Mouse (Mus musculus) thymus, postnatal 36 days (tissue): ENCODE measurements around the gene Hcn3.

Experiments
- DNase-seq, 2 experiments: peaks; one replicate each; pipeline ENCODE4 v3.0.0; 2022; ENCODE audit warnings: mixed read lengths in 2 of 2

The Hcn3 gene

DNA sequence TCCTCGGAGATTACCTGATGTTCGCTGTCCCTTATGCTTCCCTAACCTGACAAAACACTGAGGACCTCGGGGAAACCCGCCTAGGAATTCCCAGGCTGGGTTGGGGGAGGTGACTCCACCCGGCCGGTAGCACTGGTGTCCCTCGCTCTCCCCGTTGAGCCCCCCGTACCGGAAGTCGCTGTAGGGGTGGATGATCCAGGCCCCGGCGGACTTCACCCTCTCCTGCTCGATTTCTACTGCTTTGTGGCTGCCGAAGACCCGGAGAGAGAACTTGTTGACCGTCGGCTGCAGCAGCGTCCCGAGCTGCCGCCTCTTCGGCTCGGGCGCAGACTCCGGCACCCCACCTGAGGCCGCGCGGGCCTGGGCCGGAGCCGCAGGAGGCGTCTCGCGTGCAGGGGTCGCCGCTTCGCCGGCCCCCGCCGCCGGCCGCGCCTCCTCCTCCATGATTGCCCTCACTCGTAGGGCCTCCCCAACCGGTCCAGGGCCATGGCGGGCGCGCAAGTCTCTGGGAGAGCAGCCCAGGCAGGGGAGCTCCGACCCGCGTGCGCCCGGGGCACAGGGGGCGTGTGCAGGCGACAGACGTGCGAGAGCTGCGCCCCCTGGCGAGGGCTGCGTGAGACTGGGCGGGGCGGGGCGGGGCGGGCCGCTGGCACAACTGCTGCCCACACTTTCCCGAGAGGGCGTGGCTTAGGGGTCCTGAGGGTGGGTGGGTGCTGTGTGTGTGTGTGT lies at the start of gene Hcn3:
Hcn3 (minus strand) TSS at position 581 of the 729 bp plus-strand sequence.
- DNase-seq = peak; percentile 78 to 82

GRCm38 (mm10) chr3:89209731-89210130 lies 49.7 kb upstream of the Hcn3 start:
- no peak for DNase-seq

GRCm38 (mm10) chr3:89208736-89209135 lies 48.7 kb upstream of the Hcn3 start:
- DNase-seq = no peak

- DNase-seq = no peak
Measured at GRCm38 (mm10) chr3:89208075-89208657, 48.2 kb upstream of the Hcn3 start.

GRCm38 (mm10) chr3:89206695-89207094 lies 46.7 kb upstream of the Hcn3 start:
- DNase-seq = no peak

GRCm38 (mm10) chr3:89206079-89206478 lies 46.1 kb upstream of the Hcn3 start:
- DNase-seq = no peak

GRCm38 (mm10) chr3:89203142-89203514 lies 43.1 kb upstream of the Hcn3 start:
- DNase-seq = no peak

GRCm38 (mm10) chr3:89202253-89203141 lies 42.5 kb upstream of the Hcn3 start, which contains the start of gene Gba:
TSS of gene Gba (plus strand) at chr3:89202928.
- DNase-seq = peak; percentile 82

DNA sequence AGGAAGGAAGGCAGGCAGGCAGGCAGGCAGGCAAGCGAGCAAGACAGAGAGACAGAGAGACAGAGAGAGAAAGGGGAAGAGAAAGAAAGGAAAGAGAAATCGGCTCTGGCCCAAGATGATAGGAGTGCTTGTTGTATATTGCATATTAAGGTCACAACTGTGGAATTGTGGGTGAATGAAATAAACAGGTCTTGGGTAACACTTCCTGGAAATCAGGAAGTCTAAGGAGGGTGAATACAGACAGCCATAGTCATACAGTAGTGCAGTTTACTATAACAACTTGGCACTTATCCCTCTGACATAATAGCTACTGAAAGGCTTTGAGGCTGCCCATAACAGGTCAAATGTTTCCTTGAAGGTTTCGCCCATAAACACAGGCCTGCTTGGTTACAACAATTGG lies 39.8 kb upstream of the Hcn3 start:
- DNase-seq = no peak

GRCm38 (mm10) chr3:89195979-89196877 lies 36.2 kb upstream of the Hcn3 start:
- peak; percentile 90 to 95 for DNase-seq

DNA sequence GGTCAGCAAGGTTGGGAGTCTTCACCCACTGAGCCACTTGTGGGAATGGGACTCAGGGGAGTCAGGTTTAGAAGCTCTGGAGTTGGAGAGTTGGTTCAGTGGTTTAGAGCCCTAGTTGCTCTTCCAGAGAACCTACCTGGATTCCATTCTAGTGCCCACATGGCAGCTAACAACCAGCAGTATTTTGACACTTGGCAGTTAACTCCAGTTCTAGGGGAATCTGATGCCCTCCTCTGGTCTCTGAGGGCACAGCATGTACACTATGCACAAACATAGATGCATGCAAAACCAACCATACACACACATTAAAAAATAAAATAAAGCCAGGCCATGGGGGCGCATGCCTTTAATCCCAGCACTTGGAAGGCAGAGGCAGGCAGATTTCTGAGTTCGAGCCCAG lies 33.9 kb upstream of the Hcn3 start:
- peak; percentile 68 to 69 for DNase-seq

DNA sequence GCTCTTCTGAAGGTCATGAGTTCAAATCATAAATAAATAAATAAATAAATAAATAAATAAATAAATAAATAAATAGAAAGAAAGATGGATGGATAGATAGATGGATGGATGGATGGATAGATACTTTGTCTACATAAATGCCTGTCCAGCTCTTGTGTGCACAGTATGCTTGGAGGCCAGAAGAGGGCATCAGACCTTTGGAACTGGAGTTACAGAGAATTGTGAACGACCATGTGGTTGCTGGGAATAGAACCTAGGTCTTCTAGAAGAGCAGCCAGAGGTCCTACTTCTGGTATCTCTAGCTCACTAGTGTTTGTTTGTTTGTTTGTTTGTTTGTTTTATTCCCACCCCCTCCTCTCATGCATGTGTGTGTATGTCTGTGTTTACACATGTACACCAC lies 33.4 kb upstream of the Hcn3 start:
- no peak for DNase-seq

DNA sequence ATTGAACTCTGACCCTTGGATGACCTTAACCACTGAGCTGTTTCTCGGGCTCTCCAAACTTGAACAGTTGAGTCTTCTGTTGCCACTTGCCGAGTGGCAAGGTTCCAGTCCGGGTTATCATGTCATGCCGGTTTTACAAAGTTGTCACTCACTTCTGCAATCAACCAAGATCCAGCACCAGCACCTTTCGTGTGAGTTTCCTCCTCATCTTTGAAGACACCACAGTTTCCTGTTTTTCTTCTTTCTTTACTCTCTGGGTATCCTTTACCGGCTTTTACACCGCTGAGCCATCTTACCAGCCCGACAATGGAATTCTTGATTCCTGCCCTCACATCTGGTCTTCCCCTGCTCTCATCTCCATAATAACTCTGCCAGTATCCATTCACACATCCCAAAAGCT lies 30.4 kb upstream of the Hcn3 start:
- peak; percentile 57 to 58 for DNase-seq

DNA sequence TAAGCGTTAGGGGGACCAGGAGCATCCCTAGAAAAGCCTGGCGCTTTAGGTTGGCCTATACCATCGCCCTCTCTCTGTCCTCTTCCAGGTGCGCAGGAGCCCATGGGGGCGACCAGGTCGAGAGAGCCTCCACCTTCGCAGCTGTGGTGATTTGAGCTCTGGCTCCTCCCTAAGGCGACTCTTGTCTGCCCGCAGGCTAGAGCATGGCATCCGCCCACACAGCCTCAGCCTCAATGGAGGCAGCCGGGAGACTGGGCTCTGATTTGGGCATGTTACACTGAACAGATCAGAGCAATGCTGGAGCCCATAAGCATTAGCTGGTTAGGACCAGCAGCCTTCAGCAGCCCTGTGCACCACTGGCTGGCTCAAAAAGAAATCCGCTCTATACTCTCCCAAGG lies 28.5 kb upstream of the Hcn3 start:
- peak; percentile 67 to 74 for DNase-seq

GRCm38 (mm10) chr3:89187690-89188477 lies 27.9 kb upstream of the Hcn3 start:
- peak; percentile 71 to 75 for DNase-seq

DNA sequence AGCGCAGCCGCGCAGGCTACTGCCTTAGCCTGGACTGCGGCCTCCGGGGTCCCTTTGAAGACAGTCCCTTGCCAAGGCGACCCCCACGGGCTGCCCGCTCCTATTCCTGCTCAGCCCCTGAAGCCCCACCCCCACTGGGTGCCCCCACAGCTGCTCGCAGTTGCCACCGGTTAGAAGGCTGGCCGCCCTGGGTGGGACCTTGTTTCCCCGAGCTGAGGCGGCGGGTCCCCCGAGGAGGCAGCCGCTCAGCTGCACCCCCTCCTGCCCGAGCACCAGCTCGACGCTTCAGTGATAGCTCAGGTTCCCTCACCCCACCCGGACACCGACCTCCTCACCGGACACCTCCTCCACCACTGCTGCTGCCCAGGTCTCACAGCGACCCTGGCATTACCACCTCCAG lies 27.2 kb upstream of the Hcn3 start:
- DNase-seq = peak; percentile 77 to 88

GRCm38 (mm10) chr3:89183959-89184315 lies 23.9 kb upstream of the Hcn3 start:
- no peak for DNase-seq

DNA sequence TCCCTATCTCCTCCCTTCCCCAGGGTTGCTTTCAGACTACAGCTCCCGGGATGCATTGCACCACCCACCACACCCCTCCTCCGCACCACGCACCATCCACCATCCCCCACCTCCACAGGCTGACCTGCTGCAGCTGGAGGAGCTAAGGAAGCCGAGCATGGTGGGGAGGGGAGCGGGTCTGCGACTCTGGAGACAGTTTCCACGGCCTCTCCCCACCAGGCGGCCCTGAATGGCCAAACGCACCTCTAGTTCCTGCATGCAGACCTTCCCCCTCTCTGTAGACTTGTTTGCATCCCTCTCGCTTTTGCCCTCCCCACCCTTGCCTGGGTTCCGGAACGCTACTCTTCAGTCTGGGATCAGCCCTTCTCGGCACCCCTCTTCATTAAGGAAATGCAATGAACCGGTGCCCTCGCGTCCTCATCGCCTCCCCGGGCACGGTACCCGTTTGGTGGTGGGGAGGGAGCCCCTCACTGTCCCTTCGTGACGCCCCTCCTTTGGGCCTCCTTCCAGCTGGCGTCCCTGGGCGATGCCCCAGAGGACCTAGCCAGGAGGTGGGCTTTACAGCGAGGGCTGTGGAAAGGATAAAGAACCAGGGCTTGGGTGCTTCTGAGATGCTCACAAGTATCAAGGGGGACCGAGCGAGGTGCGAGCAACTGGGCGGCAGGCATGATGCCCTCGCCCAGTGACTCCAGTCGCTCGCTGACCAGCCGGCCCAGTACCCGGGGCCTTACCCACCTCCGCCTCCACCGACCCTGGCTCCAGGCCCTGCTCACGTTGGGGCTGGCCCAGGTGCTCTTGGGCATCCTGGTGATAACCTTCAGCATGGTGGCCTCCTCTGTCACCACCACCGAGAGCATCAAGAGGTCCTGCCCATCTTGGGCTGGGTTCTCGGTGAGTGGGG lies 23.3 kb upstream of the Hcn3 start, which contains the start of gene Fam189b:
Fam189b (plus strand) TSS at position 86 of the 901 bp plus-strand sequence.
- DNase-seq = peak; percentile 85 to 91

- DNase-seq = no peak
Measured at GRCm38 (mm10) chr3:89182531-89183057, 22.6 kb upstream of the Hcn3 start.
